Mouse (Mus musculus): ENCODE measurements around the gene Hmgb1.

- TF ChIP-seq POLR2A (IDR thresholded peaks at IDR 0.05; ENCODE audit: borderline replicate concordance, insufficient read depth, low read length) (no peak), CTCF (IDR thresholded peaks at IDR 0.05; ENCODE audit: borderline replicate concordance, insufficient read depth, low read depth, low read length) (no peak)
Measured at GRCm38 (mm10) chr5:149028394-149028793, 155.9 kb downstream of the Hmgb1 start.
